Mouse (Mus musculus): ENCODE results near the gene BC048671. TPM values are rescaled to one million over a fixed set of nuclear protein-coding genes. Genes with fewer than 3 reads are reported as not detected.
A peak's percentile ranks its signal among the peaks of the same experiment; 100 is the strongest.

BC048671 gene
- not detected in 2 replicates for total RNA-seq (2017)

GRCm38 (mm10) chr6:90300919-90301318, at the start of gene BC048671:
BC048671 (plus strand) TSS chr6:90301219.
- ATAC-seq (ENCODE audit: extremely low read depth, insufficient number of reproducible peaks, low FRiP score, poor library complexity, severe bottlenecking): no peak

GRCm38 (mm10) chr6:90288265-90288664, 12.8 kb upstream of the BC048671 start:
- ATAC-seq (ENCODE audit: extremely low read depth, insufficient number of reproducible peaks, low FRiP score, poor library complexity, severe bottlenecking): no peak

GRCm38 (mm10) chr6:90306315-90306975, 5.4 kb downstream of the BC048671 start:
- ATAC-seq (ENCODE audit: extremely low read depth, insufficient number of reproducible peaks, low FRiP score, poor library complexity, severe bottlenecking): no peak

- no peak for ATAC-seq (ENCODE audit: extremely low read depth, insufficient number of reproducible peaks, low FRiP score, poor library complexity, severe bottlenecking)
These were observed 8.1 kb downstream of the BC048671 start for GRCm38 (mm10) chr6:90308839-90309778.

GRCm38 (mm10) chr6:90315961-90316360, 14.9 kb downstream of the BC048671 start:
- ATAC-seq (ENCODE audit: extremely low read depth, insufficient number of reproducible peaks, low FRiP score, poor library complexity, severe bottlenecking): no peak

GRCm38 (mm10) chr6:90317510-90318258, 16.7 kb downstream of the BC048671 start:
- no peak for ATAC-seq (ENCODE audit: extremely low read depth, insufficient number of reproducible peaks, low FRiP score, poor library complexity, severe bottlenecking)

- ATAC-seq (ENCODE audit: extremely low read depth, insufficient number of reproducible peaks, low FRiP score, poor library complexity, severe bottlenecking): no peak
These were observed 18.0 kb downstream of the BC048671 start for GRCm38 (mm10) chr6:90319019-90319418.

- no peak for ATAC-seq (ENCODE audit: extremely low read depth, insufficient number of reproducible peaks, low FRiP score, poor library complexity, severe bottlenecking)
These were observed 18.6 kb downstream of the BC048671 start for GRCm38 (mm10) chr6:90319475-90320191.

GRCm38 (mm10) chr6:90320429-90320828, 19.4 kb downstream of the BC048671 start:
- ATAC-seq (ENCODE audit: extremely low read depth, insufficient number of reproducible peaks, low FRiP score, poor library complexity, severe bottlenecking): peak; percentile 40

- no peak for ATAC-seq (ENCODE audit: extremely low read depth, insufficient number of reproducible peaks, low FRiP score, poor library complexity, severe bottlenecking)
These were observed 20.8 kb downstream of the BC048671 start for GRCm38 (mm10) chr6:90321811-90322210.

GRCm38 (mm10) chr6:90324026-90324425, 23.0 kb downstream of the BC048671 start:
- no peak for ATAC-seq (ENCODE audit: extremely low read depth, insufficient number of reproducible peaks, low FRiP score, poor library complexity, severe bottlenecking)

- ATAC-seq (ENCODE audit: extremely low read depth, insufficient number of reproducible peaks, low FRiP score, poor library complexity, severe bottlenecking): no peak
These were observed 23.4 kb downstream of the BC048671 start for GRCm38 (mm10) chr6:90324463-90324862.

GRCm38 (mm10) chr6:90324991-90325390, 24.0 kb downstream of the BC048671 start, which contains the start of gene Chst13:
Chst13 (minus strand) TSS chr6:90325185.
- ATAC-seq (ENCODE audit: extremely low read depth, insufficient number of reproducible peaks, low FRiP score, poor library complexity, severe bottlenecking): peak; percentile 67

GRCm38 (mm10) chr6:90327670-90328069, 26.7 kb downstream of the BC048671 start:
- ATAC-seq (ENCODE audit: extremely low read depth, insufficient number of reproducible peaks, low FRiP score, poor library complexity, severe bottlenecking): peak; percentile 28; the same call in 1 of the 2 replicates

- no peak for ATAC-seq (ENCODE audit: extremely low read depth, insufficient number of reproducible peaks, low FRiP score, poor library complexity, severe bottlenecking)
These were observed 28.9 kb downstream of the BC048671 start for GRCm38 (mm10) chr6:90329953-90330352.

- ATAC-seq (ENCODE audit: extremely low read depth, insufficient number of reproducible peaks, low FRiP score, poor library complexity, severe bottlenecking): no peak
These were observed 31.8 kb downstream of the BC048671 start, which contains the start of gene Uroc1 for GRCm38 (mm10) chr6:90332561-90333425. Uroc1 (plus strand) TSS chr6:90333284.

- ATAC-seq (ENCODE audit: extremely low read depth, insufficient number of reproducible peaks, low FRiP score, poor library complexity, severe bottlenecking): no peak
These were observed 33.2 kb downstream of the BC048671 start for GRCm38 (mm10) chr6:90334244-90334643.

- ATAC-seq (ENCODE audit: extremely low read depth, insufficient number of reproducible peaks, low FRiP score, poor library complexity, severe bottlenecking): no peak
These were observed 41.3 kb downstream of the BC048671 start for GRCm38 (mm10) chr6:90342343-90342742.
